Mouse (Mus musculus) heart, embryonic 13.5 days (tissue): Measurements from ENCODE around the gene Atp5mpl. TPM values are rescaled to one million over a fixed set of nuclear protein-coding genes. Genes with fewer than 3 reads are reported as not detected.

Experiments used
- ATAC-seq: fragments of 200-750 bp; cut with Nextera tagmentation; 2 replicates; pipeline ENCODE4 v1.8.0; 2017; ENCODE audit warnings: moderate TSS enrichment; ENCODE audit not compliant: insufficient number of reproducible peaks, low FRiP score, low TSS enrichment; ENCODE audit errors: extremely low read depth
- H3K27ac ChIP-seq: fragments of 300-500 bp; sonication (generic); replicated peaks from 2 replicates; pipeline ENCODE4 v1.5.1; 2015; ENCODE audit warnings: moderate library complexity, mild to moderate bottlenecking, inconsistent platforms
- H3K27me3 ChIP-seq: fragments of 300-500 bp; sonication (generic); replicated peaks from 2 replicates; pipeline ENCODE4 v1.6.1; 2015; ENCODE audit warnings: mild to moderate bottlenecking, inconsistent platforms
- H3K36me3 ChIP-seq: fragments of 300-500 bp; sonication (generic); 2 replicates; pipeline ENCODE4 v1.6.1; 2015; ENCODE audit warnings: mild to moderate bottlenecking, inconsistent platforms
- H3K4me1 ChIP-seq: fragments of 300-500 bp; sonication (generic); 2 replicates; pipeline ENCODE4 v1.6.1; 2015; ENCODE audit warnings: inconsistent platforms
- H3K4me2 ChIP-seq: fragments of 300-500 bp; sonication (generic); 2 replicates; pipeline ENCODE4 v1.6.1; 2015; ENCODE audit warnings: inconsistent platforms, mild to moderate bottlenecking, moderate library complexity
- H3K4me3 ChIP-seq: fragments of 300-500 bp; sonication (generic); 2 replicates; pipeline ENCODE4 v1.5.1; 2015; ENCODE audit warnings: moderate library complexity, mild to moderate bottlenecking, inconsistent platforms
- H3K9ac ChIP-seq: fragments of 300-500 bp; sonication (generic); 2 replicates; pipeline ENCODE4 v1.6.1; 2015; ENCODE audit warnings: inconsistent platforms, mild to moderate bottlenecking, moderate library complexity
- H3K9me3 ChIP-seq: fragments of 300-500 bp; sonication (generic); 2 replicates; pipeline ENCODE4 v1.6.1; 2016; ENCODE audit warnings: inconsistent platforms
- WGBS: fragments of 180-500 bp; shearing (Covaris S2); methylation state at CpG from one replicate; pipeline ENCODE4 v1.1.7; 2015; ENCODE audit warnings: mixed read lengths; 5-methylcytosine and 5-hydroxymethylcytosine counted together
- polyA plus RNA-seq: library from polyadenylated mRNA; unstranded; fragments of >200 nt; fragmentation: Nextera tagmentation; extraction: Ambion mirVana; gene quantifications from 2 replicates; pipeline ENCODE4 v1.2.1, GENCODE M21; 2015

Gene Atp5mpl
- 1,511 and 1,650 TPM in 2 replicates for polyA plus RNA-seq

- no peaks in the 10 kb centered on the region for H3K27me3 ChIP-seq
- peak; percentile 83 for ATAC-seq
- peak within 1 kb of the TSS; percentile 81 for H3K27ac ChIP-seq
- peaks cover 34% of the 10 kb centered on the region for H3K36me3 ChIP-seq
- H3K9ac ChIP-seq: peak within 1 kb of the TSS; percentile 88
- H3K9me3 ChIP-seq: no peaks in the 10 kb centered on the region
- H3K4me2 ChIP-seq: peak within 1 kb of the TSS; percentile 85
- peak within 1 kb of the TSS; percentile 74 for H3K4me3 ChIP-seq
- H3K4me1 ChIP-seq: peaks cover 27% of the 10 kb centered on the region
- under 1% methylated on average over 37 of the region's 37 CpGs for WGBS
Measured at GRCm38 (mm10) chr12:111966683-111967173, at the start of gene Atp5mpl. Gene Atp5mpl, minus strand, starts transcription at chr12:111966977.

- ATAC-seq: no peak
- H3K4me1 ChIP-seq: no peaks in the 10 kb centered on the region
- WGBS: 69% methylated on average over 4 of the region's 4 CpGs
- peaks cover 7% of the 10 kb centered on the region; the same call in 1 of the 2 replicates for H3K9me3 ChIP-seq
- no peak overlapping the region for H3K27ac ChIP-seq
- H3K4me3 ChIP-seq: no peak overlapping the region
- no peak overlapping the region for H3K4me2 ChIP-seq
- H3K27me3 ChIP-seq: no peaks in the 10 kb centered on the region
- no peak overlapping the region for H3K9ac ChIP-seq
- no peaks in the 10 kb centered on the region for H3K36me3 ChIP-seq
Measured at GRCm38 (mm10) chr12:112016346-112016745, 49.6 kb upstream of the Atp5mpl start.

- Histone ChIP-seq H3K9me3 (no peaks in the 10 kb centered on the region), H3K27ac (no peak overlapping the region), H3K27me3 (no peaks in the 10 kb centered on the region), H3K4me2 (peak overlapping the region; percentile 45), H3K4me1 (no peaks in the 10 kb centered on the region), H3K36me3 (no peaks in the 10 kb centered on the region), H3K9ac (no peak overlapping the region), H3K4me3 (peak overlapping the region; percentile 3; the same call in 1 of the 2 replicates)
- 41% methylated on average over 14 of the region's 14 CpGs for WGBS
- no peak for ATAC-seq
Measured at GRCm38 (mm10) chr12:112013271-112013801, 46.6 kb upstream of the Atp5mpl start.

- H3K4me1 ChIP-seq: no peaks in the 10 kb centered on the region
- no peak for ATAC-seq
- peak overlapping the region; percentile 45 for H3K4me2 ChIP-seq
- no peak overlapping the region for H3K9ac ChIP-seq
- H3K9me3 ChIP-seq: no peaks in the 10 kb centered on the region
- H3K27me3 ChIP-seq: no peaks in the 10 kb centered on the region
- H3K27ac ChIP-seq: no peak overlapping the region
- H3K36me3 ChIP-seq: no peaks in the 10 kb centered on the region
- 42% methylated on average over 12 of the region's 12 CpGs for WGBS
- peak overlapping the region; percentile 3; the same call in 1 of the 2 replicates for H3K4me3 ChIP-seq
Measured at GRCm38 (mm10) chr12:112012511-112013270, 45.9 kb upstream of the Atp5mpl start.

- Histone ChIP-seq H3K36me3 (no peaks in the 10 kb centered on the region), H3K27ac (no peak overlapping the region), H3K27me3 (no peaks in the 10 kb centered on the region), H3K9me3 (no peaks in the 10 kb centered on the region), H3K4me2 (no peak overlapping the region), H3K9ac (no peak overlapping the region), H3K4me3 (no peak overlapping the region), H3K4me1 (no peaks in the 10 kb centered on the region)
- ATAC-seq: no peak
- 20% methylated on average over 8 of the region's 8 CpGs for WGBS
Measured at GRCm38 (mm10) chr12:112001223-112001622, 34.4 kb upstream of the Atp5mpl start.

GRCm38 (mm10) chr12:111999735-112000134 is 33.0 kb upstream of the Atp5mpl start:
- no peak for ATAC-seq
- H3K27ac ChIP-seq: no peak overlapping the region
- no peaks in the 10 kb centered on the region for H3K36me3 ChIP-seq
- H3K27me3 ChIP-seq: no peaks in the 10 kb centered on the region
- H3K9ac ChIP-seq: no peak overlapping the region
- no peaks in the 10 kb centered on the region for H3K9me3 ChIP-seq
- WGBS: 87% methylated on average over 7 of the region's 7 CpGs
- H3K4me1 ChIP-seq: no peaks in the 10 kb centered on the region
- no peak overlapping the region for H3K4me3 ChIP-seq
- H3K4me2 ChIP-seq: no peak overlapping the region

- WGBS: 77% methylated on average over 2 of the region's 2 CpGs
- H3K36me3 ChIP-seq: no peaks in the 10 kb centered on the region
- no peak overlapping the region for H3K27ac ChIP-seq
- H3K4me2 ChIP-seq: no peak overlapping the region
- ATAC-seq: no peak
- H3K4me3 ChIP-seq: no peak overlapping the region
- no peaks in the 10 kb centered on the region for H3K4me1 ChIP-seq
- H3K9ac ChIP-seq: no peak overlapping the region
- H3K9me3 ChIP-seq: no peaks in the 10 kb centered on the region
- H3K27me3 ChIP-seq: no peaks in the 10 kb centered on the region
Measured at GRCm38 (mm10) chr12:111995161-111995560, 28.4 kb upstream of the Atp5mpl start.

- ATAC-seq: no peak
- no peaks in the 10 kb centered on the region for H3K4me1 ChIP-seq
- H3K9ac ChIP-seq: no peak overlapping the region
- H3K9me3 ChIP-seq: no peaks in the 10 kb centered on the region
- no peaks in the 10 kb centered on the region for H3K36me3 ChIP-seq
- H3K4me3 ChIP-seq: no peak overlapping the region
- no peaks in the 10 kb centered on the region for H3K27me3 ChIP-seq
- no peak overlapping the region for H3K4me2 ChIP-seq
- H3K27ac ChIP-seq: no peak overlapping the region
- WGBS: 86% methylated on average over 5 of the region's 5 CpGs
Measured at GRCm38 (mm10) chr12:111992626-111993025, 25.8 kb upstream of the Atp5mpl start.

GRCm38 (mm10) chr12:111986756-111987155 is 20.0 kb upstream of the Atp5mpl start:
- no peaks in the 10 kb centered on the region for H3K27me3 ChIP-seq
- WGBS: 35% methylated on average over 9 of the region's 9 CpGs

GRCm38 (mm10) chr12:111983165-111983564 is 16.4 kb upstream of the Atp5mpl start:
- Histone ChIP-seq H3K4me1 (peaks cover 14% of the 10 kb centered on the region), H3K9me3 (no peaks in the 10 kb centered on the region), H3K36me3 (no peaks in the 10 kb centered on the region), H3K9ac (no peak overlapping the region), H3K27ac (no peak overlapping the region), H3K4me3 (no peak overlapping the region), H3K27me3 (no peaks in the 10 kb centered on the region), H3K4me2 (no peak overlapping the region)
- WGBS: 63% methylated on average over 2 of the region's 2 CpGs
- ATAC-seq: no peak

More at GRCm38 (mm10) chr12:111986756-111987155, 20.0 kb upstream of the Atp5mpl start:
- H3K9me3 ChIP-seq: no peaks in the 10 kb centered on the region
- no peak overlapping the region for H3K9ac ChIP-seq
- H3K27ac ChIP-seq: no peak overlapping the region
- no peak overlapping the region for H3K4me3 ChIP-seq
- no peak for ATAC-seq
- no peaks in the 10 kb centered on the region for H3K36me3 ChIP-seq
- no peak overlapping the region for H3K4me2 ChIP-seq
- no peaks in the 10 kb centered on the region for H3K4me1 ChIP-seq

- H3K27ac ChIP-seq: peak overlapping the region; percentile 46
- no peak overlapping the region for H3K9ac ChIP-seq
- H3K9me3 ChIP-seq: no peaks in the 10 kb centered on the region
- no peak overlapping the region for H3K4me3 ChIP-seq
- no peaks in the 10 kb centered on the region for H3K36me3 ChIP-seq
- no peaks in the 10 kb centered on the region for H3K27me3 ChIP-seq
- WGBS: 76% methylated on average over 8 of the region's 8 CpGs
- no peak for ATAC-seq
- no peak overlapping the region for H3K4me2 ChIP-seq
- H3K4me1 ChIP-seq: peaks cover 28% of the 10 kb centered on the region
Measured at GRCm38 (mm10) chr12:111981831-111982230, 15.1 kb upstream of the Atp5mpl start.
